Mouse (Mus musculus) neural tube, embryonic 13.5 days (tissue): ENCODE measurements around the gene Krtap12-1. TPM values are rescaled to one million over a fixed set of nuclear protein-coding genes. Genes with fewer than 3 reads are reported as not detected.
"Not testable (repeated sequence)": the region's sequence is repeated elsewhere in the genome, so short reads cannot be mapped to it uniquely, and the experiment has no call there.

ENCODE experiments used
- ATAC-seq: fragments of 200-750 bp; cut with Nextera tagmentation; 2 replicates; pipeline ENCODE4 v1.8.0; 2017; ENCODE audit warnings: low read depth, mild to moderate bottlenecking, moderate TSS enrichment, moderate library complexity
- H3K27ac ChIP-seq: fragments of 300-500 bp; sonication (generic); replicated peaks from 2 replicates; pipeline ENCODE4 v1.5.1; 2015; ENCODE audit warnings: moderate library complexity, mild to moderate bottlenecking, inconsistent platforms
- H3K27me3 ChIP-seq: fragments of 300-500 bp; sonication (generic); 2 replicates; pipeline ENCODE4 v1.6.1; 2015; ENCODE audit warnings: mild to moderate bottlenecking, inconsistent platforms
- H3K36me3 ChIP-seq: fragments of 300-500 bp; sonication (generic); 2 replicates; pipeline ENCODE4 v1.6.1; 2015; ENCODE audit warnings: mild to moderate bottlenecking, inconsistent platforms
- H3K4me1 ChIP-seq: fragments of 300-500 bp; sonication (generic); replicated peaks from 2 replicates; pipeline ENCODE4 v1.6.1; 2015; ENCODE audit warnings: inconsistent platforms
- H3K4me2 ChIP-seq: fragments of 300-500 bp; sonication (generic); 2 replicates; pipeline ENCODE4 v1.6.1; 2015; ENCODE audit warnings: inconsistent platforms, mild to moderate bottlenecking, moderate library complexity
- H3K4me3 ChIP-seq: fragments of 300-500 bp; sonication (generic); 2 replicates; pipeline ENCODE4 v1.5.1; 2015; ENCODE audit warnings: mild to moderate bottlenecking, inconsistent platforms
- H3K9ac ChIP-seq: fragments of 300-500 bp; sonication (generic); 2 replicates; pipeline ENCODE4 v1.6.1; 2015; ENCODE audit warnings: moderate library complexity, mild to moderate bottlenecking, inconsistent platforms
- H3K9me3 ChIP-seq: fragments of 300-500 bp; sonication (generic); 2 replicates; pipeline ENCODE4 v1.6.1; 2016; ENCODE audit warnings: inconsistent platforms
- WGBS: fragments of 180-500 bp; shearing (Covaris S2); methylation state at CpG from one replicate; pipeline ENCODE4 v1.1.7; 2015; 5-methylcytosine and 5-hydroxymethylcytosine counted together
- polyA plus RNA-seq: library from polyadenylated mRNA; unstranded; fragments of >200 nt; fragmentation: Nextera tagmentation; extraction: Ambion mirVana; gene quantifications from 2 replicates; pipeline ENCODE4 v1.2.1, GENCODE M21; 2015

Gene Krtap12-1
- polyA plus RNA-seq, 1 experiment from 2014 or later, result not detected

GRCm38 (mm10) chr10:77751254-77751653 is 30.9 kb downstream of the Krtap12-1 start, which contains the start of gene Gm9736:
Gene Gm9736 (minus strand): TSS chr10:77751354.
- H3K9me3 ChIP-seq, H3K4me3 ChIP-seq, H3K4me2 ChIP-seq, H3K27ac ChIP-seq, H3K36me3 ChIP-seq, ATAC-seq, H3K27me3 ChIP-seq, H3K9ac ChIP-seq, H3K4me1 ChIP-seq: not testable (repeated sequence)
- 67% methylated on average over 1 of the region's 1 CpGs for WGBS

GRCm38 (mm10) chr10:77752312-77752711 is 31.9 kb downstream of the Krtap12-1 start:
- H3K9ac ChIP-seq, H3K9me3 ChIP-seq, ATAC-seq, H3K27ac ChIP-seq, H3K36me3 ChIP-seq, H3K4me1 ChIP-seq, H3K4me2 ChIP-seq, H3K27me3 ChIP-seq, H3K4me3 ChIP-seq: not testable (repeated sequence)
- WGBS, result 67% methylated on average over 3 of the region's 3 CpGs

GRCm38 (mm10) chr10:77753448-77753847 is 33.0 kb downstream of the Krtap12-1 start:
- Histone ChIP-seq H3K4me3 (no peak overlapping the region), H3K4me2 (no peak overlapping the region), H3K4me1 (no peaks in the 10 kb centered on the region), H3K27ac (no peak overlapping the region), H3K36me3 (no peaks in the 10 kb centered on the region), H3K9ac (no peak overlapping the region), H3K9me3 (no peaks in the 10 kb centered on the region), H3K27me3 (no peaks in the 10 kb centered on the region)
- no peak for ATAC-seq

GRCm38 (mm10) chr10:77759582-77759981 is 39.2 kb downstream of the Krtap12-1 start, which contains the start of gene Gm3233:
Gene Gm3233 (minus strand): TSS chr10:77759682.
- H3K36me3 ChIP-seq, H3K4me1 ChIP-seq, H3K4me2 ChIP-seq, H3K4me3 ChIP-seq, H3K27ac ChIP-seq, H3K9me3 ChIP-seq, ATAC-seq, H3K9ac ChIP-seq, H3K27me3 ChIP-seq: not testable (repeated sequence)
- WGBS, result no CpG with 5 or more reads among the region's 1 CpGs

- no peak overlapping the region for H3K4me2 ChIP-seq
- H3K4me1 ChIP-seq, result no peaks in the 10 kb centered on the region
- no peaks in the 10 kb centered on the region for H3K27me3 ChIP-seq
- WGBS, result 94% methylated on average over 1 of the region's 1 CpGs
- no peak overlapping the region for H3K4me3 ChIP-seq
- no peaks in the 10 kb centered on the region for H3K9me3 ChIP-seq
- H3K36me3 ChIP-seq, result no peaks in the 10 kb centered on the region
- H3K9ac ChIP-seq, result no peak overlapping the region
- no peak for ATAC-seq
- no peak overlapping the region for H3K27ac ChIP-seq
Observed at GRCm38 (mm10) chr10:77769727-77770126, 49.3 kb downstream of the Krtap12-1 start.

Other genes with a start within 250 kb of the Krtap12-1 start
- gene Fam207a, start 204.8 kb upstream of the Krtap12-1 start, polyA plus RNA-seq, result 41.4 and 43.5 TPM in 2 replicates
- gene Itgb2, start 190.3 kb upstream of the Krtap12-1 start, polyA plus RNA-seq, result 1.0 TPM in 2 replicates
- 78.9 and 79.7 TPM in 2 replicates for gene Pttg1ip, start 138.9 kb upstream of the Krtap12-1 start, polyA plus RNA-seq
- gene Sumo3, start 114.5 kb upstream of the Krtap12-1 start, polyA plus RNA-seq, result 248 and 252 TPM in 2 replicates
- 2.0 and 8.6 TPM in 2 replicates for gene Gm49325, start 114.4 kb upstream of the Krtap12-1 start, polyA plus RNA-seq
- 86.8 and 87.9 TPM in 2 replicates for gene Ube2g2, start 98.3 kb upstream of the Krtap12-1 start, polyA plus RNA-seq
- 0.48 and 2.0 TPM in 2 replicates for gene Tspear, start 34.0 kb upstream of the Krtap12-1 start, polyA plus RNA-seq
- gene Gm19402, start 29.8 kb upstream of the Krtap12-1 start, polyA plus RNA-seq, result not detected in 2 replicates
- gene Gm9508, start 23.4 kb upstream of the Krtap12-1 start, polyA plus RNA-seq, result not detected in 2 replicates
- not detected in 2 replicates for gene Gm10272, start 14.0 kb upstream of the Krtap12-1 start, polyA plus RNA-seq
- gene Gm10024, start 9.1 kb upstream of the Krtap12-1 start, polyA plus RNA-seq, result not detected in 2 replicates
- gene Gm10142, start 4.8 kb upstream of the Krtap12-1 start, polyA plus RNA-seq, result not detected in 2 replicates
- gene Gm10100, start 5.9 kb downstream of the Krtap12-1 start, polyA plus RNA-seq, result not detected in 2 replicates
- gene Gm18596, start 22.0 kb downstream of the Krtap12-1 start, polyA plus RNA-seq, result not detected in 2 replicates
- gene Gm9736, start 30.8 kb downstream of the Krtap12-1 start, polyA plus RNA-seq, result not detected in 2 replicates
- not detected in 2 replicates for gene Gm3233, start 39.1 kb downstream of the Krtap12-1 start, polyA plus RNA-seq
- not detected in 2 replicates for gene Gm3238, start 50.7 kb downstream of the Krtap12-1 start, polyA plus RNA-seq
- gene Gm7138, start 56.3 kb downstream of the Krtap12-1 start, polyA plus RNA-seq, result not detected in 2 replicates
- not detected in 2 replicates for gene Gm3250, start 61.9 kb downstream of the Krtap12-1 start, polyA plus RNA-seq
- gene Gm7137, start 67.6 kb downstream of the Krtap12-1 start, polyA plus RNA-seq, result not detected in 2 replicates
- not detected in 2 replicates for gene Gm9639, start 74.5 kb downstream of the Krtap12-1 start, polyA plus RNA-seq
- not detected in 2 replicates for gene Gm19668, start 78.5 kb downstream of the Krtap12-1 start, polyA plus RNA-seq
- not detected in 2 replicates for gene Gm9507, start 91.2 kb downstream of the Krtap12-1 start, polyA plus RNA-seq
- not detected in 2 replicates for gene Gm2696, start 94.1 kb downstream of the Krtap12-1 start, polyA plus RNA-seq
- not detected in 2 replicates for gene Krtap10-4, start 106.5 kb downstream of the Krtap12-1 start, polyA plus RNA-seq
- gene Krtap10-10, start 115.3 kb downstream of the Krtap12-1 start, polyA plus RNA-seq, result not detected in 2 replicates
- gene Gm36176, start 126.2 kb downstream of the Krtap12-1 start, polyA plus RNA-seq, result not detected in 2 replicates
- gene Gm10318, start 132.3 kb downstream of the Krtap12-1 start, polyA plus RNA-seq, result not detected in 2 replicates
- not detected in 2 replicates for gene Gm3285, start 141.4 kb downstream of the Krtap12-1 start, polyA plus RNA-seq
- 11.5 and 12.1 TPM in 2 replicates for gene Lrrc3, start 181.9 kb downstream of the Krtap12-1 start, polyA plus RNA-seq
- gene Trpm2, start 250.0 kb downstream of the Krtap12-1 start, polyA plus RNA-seq, result 4.1 and 4.9 TPM in 2 replicates